Mouse (Mus musculus) left cerebral cortex, adult 18-20 months (tissue): ENCODE results near the gene Amd1. TPM values are rescaled to one million over a fixed set of nuclear protein-coding genes. Genes with fewer than 3 reads are reported as not detected.
A peak's percentile ranks its signal among the peaks of the same experiment; 100 is the strongest.

Experiments used
- DNase-seq, 2 experiments: peaks; one replicate each; pipeline ENCODE4 v3.0.0; 2021 to 2022; ENCODE audit warnings: low spot score in 2 of 2, mixed read lengths in 1 of 2
- total RNA-seq, 2 experiments: library from RNA; stranded (reverse); gene quantifications; 2 replicates each; pipeline ENCODE4 v1.2.3; 2021

The Amd1 gene
- total RNA-seq, 2 experiments from 2014 or later: 88.6 to 92.4 TPM

DNA sequence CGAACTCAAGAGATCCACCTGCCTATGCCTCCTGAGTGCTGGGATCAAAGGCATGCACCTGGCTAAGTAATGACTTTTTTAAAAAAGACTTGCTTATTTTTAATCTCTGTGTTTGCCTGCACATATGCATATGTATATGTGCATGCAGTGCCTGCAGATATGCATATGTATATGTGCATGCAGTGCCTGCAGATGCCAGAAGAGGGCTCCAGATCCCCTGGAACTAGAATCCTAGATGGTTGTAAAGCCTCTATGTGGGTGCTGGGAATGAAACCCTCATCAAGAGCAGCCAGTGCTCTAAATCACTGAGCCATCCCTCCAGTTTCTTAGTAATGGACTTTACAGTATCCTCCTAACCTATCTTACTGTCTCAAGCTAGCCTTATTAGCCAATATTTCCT, 4.0 kb upstream of the Amd1 start:
- DNase-seq: no peak

DNA sequence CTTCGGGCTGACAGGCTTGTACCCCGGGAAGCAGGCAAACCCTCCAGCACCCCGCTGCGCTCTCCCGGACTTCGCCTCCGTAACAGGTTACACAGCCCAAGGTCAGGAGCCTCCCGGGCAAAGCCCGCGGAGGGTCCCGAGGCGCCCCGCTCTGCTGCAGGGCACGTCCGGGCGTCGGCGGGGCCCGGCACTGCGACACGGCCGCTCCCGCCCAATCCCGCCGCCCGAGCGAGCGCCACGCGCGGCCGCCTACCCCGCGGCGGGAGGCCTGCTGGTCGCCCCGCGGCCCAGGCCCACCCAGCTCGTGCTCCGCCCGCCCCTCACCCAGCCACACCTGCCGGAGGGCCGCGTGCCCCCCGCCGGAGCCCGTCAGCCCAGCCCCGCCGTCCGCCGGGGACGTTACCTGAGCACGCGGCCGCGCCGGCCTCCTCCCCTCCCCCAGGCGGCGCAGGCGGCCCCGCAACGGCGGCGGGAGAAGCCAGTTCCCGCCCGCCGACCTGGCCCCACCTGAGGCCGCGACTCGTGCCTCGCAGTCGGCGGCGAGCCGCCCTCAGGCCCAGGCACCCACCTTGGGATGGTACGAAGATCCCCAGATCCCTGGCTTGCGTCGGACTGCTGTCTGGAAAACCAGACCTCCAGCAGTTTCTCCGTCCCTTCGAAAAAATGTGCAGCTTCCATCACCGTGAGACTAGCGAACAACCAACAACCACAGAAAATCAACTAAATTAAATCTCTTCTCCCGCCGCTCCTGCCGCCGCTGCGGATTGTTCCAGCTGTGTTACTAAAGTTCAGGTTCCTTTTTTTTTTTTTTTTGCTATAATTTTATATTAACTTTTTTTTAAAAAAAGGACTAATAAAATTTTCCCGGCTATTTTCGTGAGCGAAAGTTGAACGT, 558 bp downstream of the Amd1 start:
- DNase-seq: peak; percentile 11 to 37

DNA sequence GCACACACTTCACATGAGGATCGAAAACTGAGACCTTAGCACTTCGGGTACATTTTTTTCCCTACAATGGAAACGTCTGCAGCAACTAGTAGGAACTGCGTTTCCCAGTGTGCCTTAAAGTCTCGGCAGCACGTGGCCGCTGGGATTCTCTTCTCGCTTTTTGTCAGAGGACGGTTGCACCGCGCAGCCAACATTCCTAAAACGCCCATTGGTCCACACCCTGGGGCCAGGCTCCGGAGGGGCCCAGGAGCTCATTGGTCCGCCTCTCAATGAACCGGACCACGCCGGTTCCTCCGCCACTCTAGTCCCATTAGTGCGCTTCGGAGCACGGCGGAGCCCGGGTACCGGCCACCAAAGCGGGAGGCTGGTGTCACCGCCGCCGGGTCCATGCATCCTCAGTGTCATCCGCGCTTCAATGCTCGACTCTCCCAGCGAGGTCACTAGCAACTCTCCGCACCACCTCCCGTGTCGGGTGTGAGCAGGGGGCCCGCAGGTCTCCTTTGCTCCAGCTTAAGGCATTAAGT, 1.3 kb downstream of the Amd1 start:
- DNase-seq: peak; percentile 75 to 82

DNA sequence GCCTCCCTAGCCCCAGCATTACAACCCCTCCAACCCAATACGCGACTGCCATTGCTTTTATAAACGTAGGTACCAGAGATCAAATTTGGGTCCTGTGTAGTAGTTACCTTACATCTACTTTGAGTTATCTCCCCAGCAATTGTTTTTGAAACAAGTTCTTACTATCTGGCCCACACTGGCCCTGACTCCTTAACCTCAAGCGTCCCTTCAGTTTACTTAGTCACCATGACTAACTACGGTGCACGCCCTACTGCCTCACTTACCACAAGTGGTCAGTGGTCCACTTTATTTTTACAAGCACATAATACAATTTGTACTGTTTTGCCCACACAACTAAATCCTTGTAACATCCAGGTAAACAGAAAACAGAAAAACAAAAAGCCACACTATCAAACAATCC, 9.3 kb downstream of the Amd1 start:
- no peak for DNase-seq

DNA sequence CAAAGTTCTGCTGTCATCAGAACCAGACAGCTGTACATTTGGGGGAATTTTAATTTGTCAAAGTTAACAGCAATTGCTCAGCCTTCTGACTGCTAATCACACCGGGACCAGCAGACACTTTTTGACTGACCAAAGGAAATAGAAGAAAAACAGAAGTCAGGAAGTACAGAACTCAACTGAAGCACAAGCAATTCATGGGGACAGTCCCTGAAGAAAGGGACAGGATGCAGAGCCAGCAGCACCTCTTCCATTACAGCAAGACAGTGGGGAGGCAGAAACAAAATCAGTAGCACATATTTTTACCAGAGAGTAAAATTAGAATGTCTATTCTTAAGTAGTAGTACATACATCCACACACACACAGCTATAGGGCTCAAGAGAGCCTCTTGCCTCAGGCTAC, 15.2 kb downstream of the Amd1 start:
- DNase-seq: no peak

DNA sequence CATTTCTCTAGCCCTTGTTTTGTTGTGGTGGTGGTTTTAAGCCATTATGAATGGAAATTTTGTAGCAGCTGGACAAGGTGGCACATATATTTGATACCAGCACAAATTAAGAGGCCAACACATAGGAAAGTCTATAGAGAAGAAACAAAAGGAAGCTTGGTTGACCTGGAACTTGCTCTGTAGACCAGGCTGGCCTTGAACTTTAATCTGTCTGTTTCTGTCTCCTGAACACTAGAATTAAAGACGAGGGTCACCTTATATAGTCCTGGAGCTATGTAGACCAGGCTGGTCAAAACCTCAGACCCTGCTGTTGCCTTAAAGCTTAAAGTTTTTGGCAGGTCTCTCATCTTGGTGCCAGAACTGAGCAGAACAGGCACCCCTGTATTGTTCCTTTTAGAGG, 16.4 kb downstream of the Amd1 start:
- DNase-seq: no peak

DNA sequence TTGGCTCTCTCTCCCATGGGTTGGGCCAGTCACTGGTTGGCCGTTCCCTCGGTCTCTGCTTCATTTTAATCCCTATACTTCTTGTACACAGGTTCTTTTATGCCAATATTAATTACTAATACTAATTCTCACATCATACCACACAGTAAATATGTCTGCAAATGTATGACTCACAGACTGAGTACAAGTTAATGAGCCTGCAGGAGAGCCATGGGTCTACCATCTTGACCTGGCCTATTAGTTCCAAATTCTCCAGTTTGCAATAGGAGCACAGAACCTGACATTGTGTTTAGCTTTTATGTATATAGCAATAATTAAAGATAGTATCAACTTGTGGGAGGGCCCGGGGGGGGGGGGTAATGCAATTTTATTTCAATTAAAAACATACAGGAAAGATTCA, 17.0 kb downstream of the Amd1 start:
- no peak for DNase-seq

DNA sequence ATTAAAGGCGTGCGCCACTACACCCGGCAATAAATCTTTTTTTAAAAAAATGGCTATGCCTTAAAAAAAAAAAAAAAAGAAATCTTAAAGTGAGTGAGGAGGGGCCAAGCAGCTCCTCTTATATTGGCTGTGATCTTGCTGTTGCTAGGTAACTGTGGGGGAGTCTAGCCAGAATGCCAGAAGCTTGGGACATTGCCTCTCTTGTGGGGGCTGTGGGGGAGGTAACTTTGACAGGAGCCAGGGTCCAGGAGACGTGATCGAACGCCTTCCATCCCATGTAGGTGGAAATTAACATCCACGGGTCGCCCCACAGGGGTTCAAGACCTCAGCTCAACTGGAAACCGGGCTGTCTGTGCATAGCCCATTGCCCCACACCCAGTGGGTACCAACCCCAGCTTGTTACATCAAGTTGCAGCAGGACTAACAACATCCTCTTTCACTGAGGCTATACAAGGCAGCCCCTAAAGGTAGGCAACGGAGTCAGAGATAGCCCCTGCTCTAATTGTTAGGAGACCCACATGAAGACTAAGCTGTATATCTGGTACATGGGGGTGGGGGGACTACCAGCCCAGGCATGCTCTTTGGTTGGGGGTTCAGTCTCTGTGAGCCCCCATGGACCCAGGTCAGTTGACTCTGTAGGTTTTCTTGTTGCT, 17.7 kb downstream of the Amd1 start:
- DNase-seq: peak in 1 of 2 experiments; percentile 45

DNA sequence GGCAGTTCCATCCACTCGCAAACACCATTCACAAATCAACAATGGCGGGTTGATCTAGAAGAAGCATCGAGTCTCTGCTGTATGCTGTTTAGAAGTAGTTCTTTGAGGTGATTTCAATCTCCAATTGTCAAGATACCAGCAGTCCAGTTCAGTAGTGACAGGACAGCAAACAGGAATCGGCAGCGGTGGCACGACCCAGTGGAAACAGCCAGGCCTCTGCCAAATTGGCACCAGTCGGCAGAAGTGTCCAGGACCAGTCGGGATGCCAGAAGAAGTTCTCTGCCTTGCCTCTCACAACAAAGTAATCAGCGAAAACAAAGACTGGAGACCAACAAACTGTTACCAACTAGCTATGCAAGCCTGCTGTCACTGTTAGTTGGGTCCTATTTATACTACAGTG, 18.4 kb downstream of the Amd1 start:
- DNase-seq: no peak

DNA sequence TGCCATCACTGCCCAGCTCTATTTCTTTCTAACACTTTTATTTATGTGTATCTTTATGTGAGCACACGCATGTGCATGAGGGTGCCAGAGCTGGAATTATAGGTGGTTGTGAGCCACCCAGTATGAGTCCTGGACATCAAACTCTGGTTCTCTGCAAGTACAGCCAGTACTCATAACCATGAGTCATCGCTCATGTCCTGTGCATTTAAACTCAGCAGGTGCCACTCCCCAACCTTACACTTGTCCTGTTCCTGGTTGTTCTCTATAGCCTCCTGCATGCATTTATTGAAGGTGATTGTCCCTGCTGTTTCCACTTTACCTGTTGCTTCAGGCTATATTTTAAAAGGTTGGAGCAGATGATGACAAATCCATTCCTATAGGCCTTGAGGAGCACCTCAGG, 20.4 kb downstream of the Amd1 start:
- DNase-seq: no peak

DNA sequence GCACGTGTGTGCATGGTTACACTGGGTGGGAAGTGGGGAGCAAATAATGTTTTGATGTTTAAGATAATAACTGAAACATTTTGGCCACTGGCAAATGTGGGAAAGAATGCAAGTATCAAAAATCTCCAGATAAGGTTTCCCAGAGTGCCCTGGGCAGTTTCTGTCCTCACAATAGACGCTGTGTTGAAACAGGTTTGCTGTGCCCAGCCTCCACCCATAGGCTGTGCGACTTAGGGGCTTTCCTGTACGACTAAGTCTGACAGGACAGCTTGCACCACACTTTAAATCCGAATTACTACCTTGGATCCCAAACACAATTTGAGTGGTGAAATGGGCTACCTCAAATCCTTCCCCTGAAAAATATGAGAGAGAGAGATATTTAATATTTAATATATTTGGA, 23.7 kb downstream of the Amd1 start:
- no peak for DNase-seq

DNA sequence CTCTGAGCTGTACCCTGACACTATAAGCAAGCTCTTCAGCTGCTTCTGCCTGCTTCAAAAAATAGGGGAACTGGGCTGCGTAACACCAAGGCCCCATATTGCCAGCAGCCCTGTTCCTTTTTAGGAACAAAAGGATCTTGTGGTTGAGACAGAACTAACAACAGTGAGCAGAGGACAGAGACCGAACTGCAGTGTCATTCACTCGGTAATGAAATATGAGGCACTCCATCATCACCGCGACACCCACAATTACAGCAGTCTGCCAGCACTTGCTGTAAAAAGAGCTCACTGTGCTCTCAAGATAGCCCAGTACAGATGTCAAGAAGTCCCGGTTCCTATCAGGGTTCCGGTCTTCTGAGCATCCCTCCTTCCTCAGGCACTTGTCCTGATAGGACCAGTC, 26.0 kb downstream of the Amd1 start:
- DNase-seq: no peak

DNA sequence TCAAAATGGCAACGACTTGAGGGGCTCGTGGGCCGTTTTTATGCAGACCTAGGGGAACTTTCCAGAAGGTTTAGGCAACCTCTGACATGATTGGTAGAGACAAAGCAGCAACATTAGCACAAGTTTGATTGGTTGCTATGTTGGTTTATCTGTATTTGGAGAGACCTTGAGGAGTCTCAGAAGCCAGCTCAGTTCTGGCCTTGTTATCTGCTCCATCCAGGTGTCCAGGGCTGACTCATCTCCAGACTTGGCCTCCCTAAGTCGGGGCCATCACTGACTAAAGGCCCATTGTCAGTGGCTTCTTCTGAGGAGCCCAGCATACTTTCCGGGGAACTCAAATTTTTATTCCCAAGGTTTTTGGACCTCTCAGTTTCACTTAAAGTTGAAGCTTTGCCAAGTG, 28.0 kb downstream of the Amd1 start:
- DNase-seq: no peak

DNA sequence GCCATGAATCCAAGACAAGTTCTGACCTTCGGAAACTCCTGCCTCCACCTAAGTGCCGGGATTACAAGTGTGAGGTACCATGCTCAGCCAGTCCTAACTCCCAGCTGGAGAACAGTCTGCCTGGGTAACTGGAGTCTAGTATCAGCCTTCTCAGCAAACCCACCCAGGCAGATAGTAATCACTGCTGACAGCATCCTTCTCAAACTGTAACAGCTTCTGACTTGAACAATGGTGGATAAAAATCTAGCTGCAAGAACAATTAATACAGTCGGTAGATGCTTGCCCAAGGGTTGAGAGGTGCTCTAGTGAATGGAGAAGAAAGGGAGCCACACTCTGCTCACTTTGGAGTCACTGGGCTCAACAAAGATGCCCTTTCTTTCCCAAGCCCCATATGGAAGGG, 30.8 kb downstream of the Amd1 start:
- no peak for DNase-seq

DNA sequence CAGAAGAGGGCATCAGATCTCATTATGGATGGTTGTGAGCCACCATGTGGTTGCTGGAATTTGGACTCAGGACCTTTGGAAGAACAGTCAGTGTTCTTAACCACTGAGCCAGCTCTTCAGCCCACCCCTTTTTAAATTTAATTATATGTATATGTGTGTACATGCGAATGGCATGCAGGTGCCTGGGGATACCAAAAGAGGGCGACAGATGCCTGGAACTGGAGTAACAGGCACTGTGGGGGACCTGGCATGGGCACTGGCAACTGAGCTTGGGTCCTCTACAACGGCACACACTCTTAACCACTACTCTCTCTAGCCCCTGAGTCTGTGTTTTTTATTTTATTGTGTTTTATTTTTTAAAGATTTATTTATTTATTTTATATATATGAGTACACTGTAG, 37.1 kb downstream of the Amd1 start:
- DNase-seq: no peak

DNA sequence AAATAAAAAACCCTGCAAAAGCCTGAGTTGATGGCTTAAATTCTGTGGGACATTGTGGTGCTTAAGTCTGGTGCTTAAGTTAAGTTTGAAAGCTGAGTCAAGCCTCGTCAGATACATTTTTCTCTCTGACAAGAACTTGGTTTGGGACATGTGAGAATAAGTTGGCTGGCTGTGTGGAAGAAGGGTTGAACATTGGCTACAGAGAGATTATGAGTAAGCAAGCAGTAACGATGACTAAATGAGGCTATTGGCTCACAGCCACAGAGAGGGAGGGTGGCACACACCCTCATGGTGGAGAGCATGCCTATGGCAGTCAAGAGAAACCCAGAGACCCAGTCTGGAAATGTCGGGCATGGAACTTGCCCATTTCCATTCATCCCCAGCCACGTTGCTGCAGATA, 38.3 kb downstream of the Amd1 start:
- DNase-seq: no peak

DNA sequence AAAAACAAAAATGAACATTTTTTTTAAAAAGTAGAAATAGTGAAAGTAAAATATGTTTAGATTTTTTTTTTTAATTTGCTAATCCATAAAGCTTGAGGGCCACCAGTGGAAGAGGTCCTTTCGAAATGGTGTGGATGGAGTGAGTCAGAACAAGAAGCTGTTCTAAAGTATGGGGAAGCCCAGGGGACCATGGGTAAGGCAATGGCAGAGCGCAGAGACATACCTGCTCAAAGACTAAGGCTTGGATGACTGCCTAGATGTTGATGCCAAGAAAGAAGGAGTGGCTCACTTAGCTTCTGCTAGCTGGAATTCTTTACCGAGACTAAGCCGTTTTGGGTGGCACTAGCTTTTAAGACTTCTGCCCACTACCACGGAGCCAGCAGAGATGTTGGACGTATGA, 39.8 kb downstream of the Amd1 start:
- no peak for DNase-seq

DNA sequence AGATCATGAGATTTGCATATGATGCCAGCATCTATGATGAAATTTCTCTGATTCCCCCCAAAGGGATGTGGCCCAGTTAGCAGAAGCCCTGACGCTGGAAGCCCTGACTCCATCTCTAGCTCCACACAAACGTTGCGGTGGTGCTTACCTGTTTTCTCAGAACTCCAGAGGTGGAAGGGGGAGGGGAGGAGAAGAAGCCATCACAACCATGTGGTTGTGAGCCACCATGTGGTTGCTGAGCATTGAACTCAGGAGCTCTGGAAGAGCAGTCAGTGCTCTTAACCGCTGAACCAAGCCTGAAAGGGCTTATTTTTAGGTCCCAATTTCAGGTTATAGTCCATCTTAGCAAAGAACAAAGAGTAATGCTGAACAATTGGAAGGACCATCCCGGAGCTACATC, 41.7 kb downstream of the Amd1 start:
- DNase-seq: no peak

DNA sequence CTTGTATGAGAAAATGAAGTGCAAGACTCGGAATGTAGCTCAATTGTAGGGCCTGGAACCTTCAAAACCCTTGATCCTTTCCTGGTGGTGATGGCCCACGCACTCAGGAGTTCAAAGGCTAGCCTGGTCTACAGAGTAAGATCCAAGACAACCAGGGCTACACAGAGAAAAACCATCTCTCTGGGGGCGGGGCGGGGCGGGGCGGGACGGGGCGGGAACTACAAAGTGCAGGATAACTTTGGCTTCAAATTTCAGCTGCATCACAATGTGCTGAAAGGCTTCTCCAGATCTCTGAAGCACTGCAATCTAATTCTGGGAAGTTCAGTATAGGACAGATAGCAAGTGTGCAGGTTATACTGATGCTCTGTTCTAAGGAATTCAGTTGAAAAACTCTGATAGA, 42.4 kb downstream of the Amd1 start:
- DNase-seq: no peak

DNA sequence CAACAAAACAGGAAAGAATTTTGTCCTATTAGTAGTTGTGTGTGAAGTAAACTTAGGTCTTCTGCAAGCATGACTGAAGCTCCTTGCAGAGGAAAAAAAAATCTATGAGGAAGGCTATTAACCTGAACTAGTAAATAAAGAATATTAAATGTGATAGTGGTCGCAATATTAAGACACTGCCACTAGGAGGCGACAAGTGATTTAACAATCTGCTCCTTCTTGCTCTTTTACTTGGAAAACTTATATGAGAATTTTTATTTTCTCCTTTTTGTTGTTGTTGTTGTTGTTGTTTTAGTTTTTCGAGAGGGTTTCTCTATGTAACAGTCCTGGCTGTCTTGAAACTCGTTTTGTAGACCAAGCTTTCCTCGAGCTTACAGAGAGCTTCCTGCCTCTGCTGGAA, 43.0 kb downstream of the Amd1 start:
- peak; percentile 45 to 48 for DNase-seq

DNA sequence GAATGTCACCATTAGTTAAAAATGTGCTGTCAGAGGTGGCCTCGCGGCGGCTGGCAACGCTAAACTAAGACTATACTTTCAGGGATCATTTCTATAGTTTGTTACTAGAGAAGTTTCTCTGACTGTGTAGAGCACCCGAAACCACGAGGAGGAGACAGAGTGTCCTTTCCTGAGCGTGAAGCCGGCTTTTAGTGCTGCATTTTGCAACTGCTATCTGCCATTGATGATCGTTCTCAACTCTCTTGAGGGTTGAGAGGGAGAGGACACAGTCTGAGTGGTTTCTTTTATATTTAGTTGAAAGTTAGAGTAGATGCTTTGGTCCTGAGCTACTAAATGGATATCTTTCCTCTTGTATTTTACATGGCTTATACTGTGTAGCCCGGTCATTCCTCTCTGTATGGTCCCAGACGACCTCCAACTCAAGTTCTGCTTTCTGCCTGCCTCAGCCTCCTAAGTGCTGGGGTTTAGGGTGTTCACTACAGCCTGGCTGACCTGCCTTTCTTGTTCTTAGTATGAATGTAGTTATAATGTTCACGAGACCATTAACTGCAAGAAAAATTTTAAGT, 43.5 kb downstream of the Amd1 start:
- peak; percentile 36 to 42 for DNase-seq
